Mouse (Mus musculus) megakaryocyte, embryonic 14.5 days (primary cell): ENCODE data around the gene Sephs2. TPM values are rescaled to one million over a fixed set of nuclear protein-coding genes. Genes with fewer than 3 reads are reported as not detected.

ENCODE experiments used
- H3K27me3 ChIP-seq: replicated peaks from 2 replicates; pipeline ENCODE3; 2012; ENCODE audit warnings: inconsistent platforms
- H3K36me3 ChIP-seq: replicated peaks from 2 replicates; pipeline ENCODE3; 2012; ENCODE audit warnings: low read length, inconsistent platforms, mixed read lengths
- H3K4me1 ChIP-seq: 2 replicates; pipeline ENCODE4 v1.6.1; 2012; ENCODE audit warnings: inconsistent platforms
- H3K4me3 ChIP-seq: replicated peaks from 2 replicates; pipeline ENCODE3; 2012; ENCODE audit warnings: moderate library complexity, mild to moderate bottlenecking, inconsistent platforms
- H3K9me3 ChIP-seq: 2 replicates; pipeline ENCODE4 v1.6.1; 2012; ENCODE audit warnings: inconsistent platforms
- FLI1 ChIP-seq: IDR thresholded peaks from 2 replicates; pipeline ENCODE4 v1.6.1; 2012; ENCODE audit warnings: low read length, inconsistent platforms, mixed read lengths
- GATA1 ChIP-seq: IDR thresholded peaks from 3 replicates; pipeline ENCODE4 v1.6.1; 2012; ENCODE audit warnings: mixed read lengths, low read length, inconsistent platforms, borderline replicate concordance
- polyA plus RNA-seq: library from polyadenylated mRNA; stranded (reverse); fragments of >175 nt; gene quantifications from 2 replicates; pipeline ENCODE4 v1.2.3, GENCODE M21; 2012; ENCODE audit warnings: low replicate concordance; ENCODE audit not compliant: insufficient read depth

The Sephs2 gene
- polyA plus RNA-seq, 1 experiment: 32.9 TPM

GRCm38 (mm10) chr7:127233765-127234164 is 40.1 kb downstream of the Sephs2 start:
- peak overlapping the region; percentile 100 for H3K4me3 ChIP-seq
- H3K9me3 ChIP-seq: no peaks in the 10 kb centered on the region
- no peak for TF ChIP-seq GATA1
- TF ChIP-seq FLI1: no peak
- H3K4me1 ChIP-seq: peaks cover 75% of the 10 kb centered on the region
- peaks cover 62% of the 10 kb centered on the region for H3K36me3 ChIP-seq
- H3K27me3 ChIP-seq: no peaks in the 10 kb centered on the region

- Histone ChIP-seq H3K9me3 (no peaks in the 10 kb centered on the region), H3K4me3 (peak overlapping the region; percentile 100), H3K27me3 (no peaks in the 10 kb centered on the region), H3K36me3 (peaks cover 58% of the 10 kb centered on the region), H3K4me1 (peaks cover 74% of the 10 kb centered on the region)
- TF ChIP-seq FLI1: no peak
- TF ChIP-seq GATA1: no peak
Measured at GRCm38 (mm10) chr7:127233368-127233749, 40.5 kb downstream of the Sephs2 start.

- Histone ChIP-seq H3K27me3 (no peaks in the 10 kb centered on the region), H3K4me1 (peaks cover 73% of the 10 kb centered on the region), H3K9me3 (no peaks in the 10 kb centered on the region), H3K36me3 (peaks cover 53% of the 10 kb centered on the region), H3K4me3 (peak within 1 kb of the TSS; percentile 100)
- no peak for TF ChIP-seq FLI1
- no peak; the same call in 2 of the 3 replicates for TF ChIP-seq GATA1
Measured at GRCm38 (mm10) chr7:127232622-127233367, 41.1 kb downstream of the Sephs2 start, which contains the start of the genes Zfp553 and Sept1. Zfp553 (plus strand) TSS chr7:127233061. Sept1 (minus strand) TSS chr7:127233130.

GRCm38 (mm10) chr7:127231826-127232621 is 41.8 kb downstream of the Sephs2 start:
- peaks cover 73% of the 10 kb centered on the region for H3K4me1 ChIP-seq
- H3K36me3 ChIP-seq: peaks cover 46% of the 10 kb centered on the region
- H3K27me3 ChIP-seq: no peaks in the 10 kb centered on the region
- TF ChIP-seq FLI1 (no peak), GATA1 (no peak)
- peak overlapping the region; percentile 100 for H3K4me3 ChIP-seq
- no peaks in the 10 kb centered on the region for H3K9me3 ChIP-seq

GRCm38 (mm10) chr7:127231376-127231775 is 42.5 kb downstream of the Sephs2 start:
- Histone ChIP-seq H3K27me3 (no peaks in the 10 kb centered on the region), H3K4me1 (peaks cover 73% of the 10 kb centered on the region), H3K4me3 (peak overlapping the region; percentile 100), H3K9me3 (no peaks in the 10 kb centered on the region), H3K36me3 (peaks cover 39% of the 10 kb centered on the region)
- TF ChIP-seq FLI1 (no peak), GATA1 (no peak)

- H3K4me1 ChIP-seq: peaks cover 85% of the 10 kb centered on the region
- no peak overlapping the region for H3K4me3 ChIP-seq
- TF ChIP-seq FLI1 (no peak), GATA1 (no peak)
Measured at GRCm38 (mm10) chr7:127228615-127229303, 45.1 kb downstream of the Sephs2 start.

GRCm38 (mm10) chr7:127225147-127225995 is 48.5 kb downstream of the Sephs2 start:
- H3K36me3 ChIP-seq: peaks cover 18% of the 10 kb centered on the region
- H3K4me1 ChIP-seq: peaks cover 92% of the 10 kb centered on the region
- H3K9me3 ChIP-seq: peaks cover 5% of the 10 kb centered on the region; the same call in 1 of the 2 replicates
- no peak; the same call in 2 of the 3 replicates for TF ChIP-seq GATA1
- no peak for TF ChIP-seq FLI1
- H3K4me3 ChIP-seq: peak overlapping the region; percentile 48
- H3K27me3 ChIP-seq: no peaks in the 10 kb centered on the region

More at GRCm38 (mm10) chr7:127228615-127229303, 45.1 kb downstream of the Sephs2 start:
- H3K36me3 ChIP-seq: peaks cover 21% of the 10 kb centered on the region
- H3K9me3 ChIP-seq: no peaks in the 10 kb centered on the region
- H3K27me3 ChIP-seq: no peaks in the 10 kb centered on the region

- TF ChIP-seq GATA1: no peak
- TF ChIP-seq FLI1: no peak
- Histone ChIP-seq H3K27me3 (no peaks in the 10 kb centered on the region), H3K9me3 (peaks cover 5% of the 10 kb centered on the region; the same call in 1 of the 2 replicates), H3K36me3 (peaks cover 10% of the 10 kb centered on the region), H3K4me1 (peaks cover 91% of the 10 kb centered on the region), H3K4me3 (no peak overlapping the region)
Measured at GRCm38 (mm10) chr7:127224616-127225015, 49.2 kb downstream of the Sephs2 start.

GRCm38 (mm10) chr7:127223515-127224478 is 50.1 kb downstream of the Sephs2 start:
- H3K9me3 ChIP-seq: peaks cover 5% of the 10 kb centered on the region; the same call in 1 of the 2 replicates
- no peaks in the 10 kb centered on the region for H3K27me3 ChIP-seq
- peaks cover 90% of the 10 kb centered on the region for H3K4me1 ChIP-seq
- H3K4me3 ChIP-seq: no peak overlapping the region
- TF ChIP-seq GATA1 (no peak), FLI1 (no peak)
- H3K36me3 ChIP-seq: peaks cover 5% of the 10 kb centered on the region
